Mouse (Mus musculus) heart, embryonic 13.5 days (tissue): ENCODE measurements around the gene Pla2g4d. TPM values are rescaled to one million over a fixed set of nuclear protein-coding genes. Genes with fewer than 3 reads are reported as not detected.

ENCODE experiments used
- ATAC-seq: fragments of 200-750 bp; cut with Nextera tagmentation; 2 replicates; pipeline ENCODE4 v1.8.0; 2017; ENCODE audit warnings: moderate TSS enrichment; ENCODE audit not compliant: insufficient number of reproducible peaks, low FRiP score, low TSS enrichment; ENCODE audit errors: extremely low read depth
- H3K27ac ChIP-seq: fragments of 300-500 bp; sonication (generic); replicated peaks from 2 replicates; pipeline ENCODE4 v1.5.1; 2015; ENCODE audit warnings: moderate library complexity, mild to moderate bottlenecking, inconsistent platforms
- H3K27me3 ChIP-seq: fragments of 300-500 bp; sonication (generic); replicated peaks from 2 replicates; pipeline ENCODE4 v1.6.1; 2015; ENCODE audit warnings: mild to moderate bottlenecking, inconsistent platforms
- H3K36me3 ChIP-seq: fragments of 300-500 bp; sonication (generic); 2 replicates; pipeline ENCODE4 v1.6.1; 2015; ENCODE audit warnings: mild to moderate bottlenecking, inconsistent platforms
- H3K4me1 ChIP-seq: fragments of 300-500 bp; sonication (generic); 2 replicates; pipeline ENCODE4 v1.6.1; 2015; ENCODE audit warnings: inconsistent platforms
- H3K4me2 ChIP-seq: fragments of 300-500 bp; sonication (generic); 2 replicates; pipeline ENCODE4 v1.6.1; 2015; ENCODE audit warnings: inconsistent platforms, mild to moderate bottlenecking, moderate library complexity
- H3K4me3 ChIP-seq: fragments of 300-500 bp; sonication (generic); 2 replicates; pipeline ENCODE4 v1.5.1; 2015; ENCODE audit warnings: moderate library complexity, mild to moderate bottlenecking, inconsistent platforms
- H3K9ac ChIP-seq: fragments of 300-500 bp; sonication (generic); 2 replicates; pipeline ENCODE4 v1.6.1; 2015; ENCODE audit warnings: inconsistent platforms, mild to moderate bottlenecking, moderate library complexity
- H3K9me3 ChIP-seq: fragments of 300-500 bp; sonication (generic); 2 replicates; pipeline ENCODE4 v1.6.1; 2016; ENCODE audit warnings: inconsistent platforms
- WGBS: fragments of 180-500 bp; shearing (Covaris S2); methylation state at CpG from one replicate; pipeline ENCODE4 v1.1.7; 2015; ENCODE audit warnings: mixed read lengths; 5-methylcytosine and 5-hydroxymethylcytosine counted together
- polyA plus RNA-seq: library from polyadenylated mRNA; unstranded; fragments of >200 nt; fragmentation: Nextera tagmentation; extraction: Ambion mirVana; gene quantifications from 2 replicates; pipeline ENCODE4 v1.2.1, GENCODE M21; 2015

Gene Pla2g4d
- polyA plus RNA-seq, 1 experiment from 2014 or later, result not detected

- Histone ChIP-seq H3K4me1 (no peaks in the 10 kb centered on the region), H3K4me3 (no peak overlapping the region), H3K27ac (no peak overlapping the region), H3K36me3 (no peaks in the 10 kb centered on the region), H3K9me3 (no peaks in the 10 kb centered on the region), H3K27me3 (no peaks in the 10 kb centered on the region), H3K4me2 (no peak overlapping the region), H3K9ac (no peak overlapping the region)
- WGBS, result 84% methylated on average over 3 of the region's 3 CpGs
- ATAC-seq, result no peak
Observed at GRCm38 (mm10) chr2:120288401-120288800, 596 bp downstream of the Pla2g4d start.

DNA sequence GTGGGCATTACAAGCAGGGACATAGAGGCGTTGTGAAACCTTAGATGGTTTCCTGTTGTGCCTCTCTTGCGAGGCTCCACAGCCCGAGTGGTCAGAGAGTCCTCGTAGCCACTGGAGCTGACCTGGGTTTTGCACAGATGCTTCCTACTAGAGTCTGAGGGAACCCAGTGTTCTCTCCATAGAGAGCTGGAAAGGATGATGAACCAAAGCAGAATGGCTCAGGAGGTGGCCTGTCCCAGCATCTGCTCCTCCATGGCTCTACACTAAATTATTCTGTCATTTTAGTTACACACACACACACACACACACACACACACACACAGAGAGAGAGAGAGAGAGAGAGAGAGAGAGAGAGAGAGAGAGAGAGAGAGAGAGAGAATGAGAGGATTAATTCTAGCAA is 3.4 kb downstream of the Pla2g4d start:
- Histone ChIP-seq H3K27me3 (0 out of 2 replicates have a peak, but pooled peaks cover 3% of the 10 kb centered on the region), H3K9me3 (no peaks in the 10 kb centered on the region), H3K36me3 (no peaks in the 10 kb centered on the region), H3K9ac (no peak overlapping the region), H3K4me3 (no peak overlapping the region), H3K27ac (no peak overlapping the region), H3K4me2 (no peak overlapping the region), H3K4me1 (no peaks in the 10 kb centered on the region)
- 65% methylated on average over 4 of the region's 4 CpGs for WGBS
- no peak for ATAC-seq

- Histone ChIP-seq H3K4me2 (no peak overlapping the region), H3K9ac (no peak overlapping the region), H3K27ac (no peak overlapping the region), H3K27me3 (0 out of 2 replicates have a peak, but pooled peaks cover 3% of the 10 kb centered on the region), H3K36me3 (no peaks in the 10 kb centered on the region), H3K9me3 (no peaks in the 10 kb centered on the region), H3K4me3 (no peak overlapping the region), H3K4me1 (no peaks in the 10 kb centered on the region)
- ATAC-seq, result no peak
Observed at GRCm38 (mm10) chr2:120284705-120285104, 4.3 kb downstream of the Pla2g4d start.

- no peak for ATAC-seq
- no peaks in the 10 kb centered on the region for H3K4me1 ChIP-seq
Observed at GRCm38 (mm10) chr2:120284094-120284493, 4.9 kb downstream of the Pla2g4d start.

GRCm38 (mm10) chr2:120283550-120283949 is 5.4 kb downstream of the Pla2g4d start:
- Histone ChIP-seq H3K9ac (0 out of 2 replicates have a peak overlapping the region, but pooled peaks have one; percentile 5), H3K4me3 (no peak overlapping the region), H3K4me1 (no peaks in the 10 kb centered on the region), H3K27me3 (0 out of 2 replicates have a peak, but pooled peaks cover 3% of the 10 kb centered on the region), H3K36me3 (no peaks in the 10 kb centered on the region), H3K27ac (no peak overlapping the region), H3K9me3 (no peaks in the 10 kb centered on the region), H3K4me2 (no peak overlapping the region)
- ATAC-seq, result no peak
- WGBS, result 44% methylated on average over 6 of the region's 6 CpGs

More at GRCm38 (mm10) chr2:120284094-120284493, 4.9 kb downstream of the Pla2g4d start:
- Histone ChIP-seq H3K36me3 (no peaks in the 10 kb centered on the region), H3K9me3 (no peaks in the 10 kb centered on the region), H3K9ac (no peak overlapping the region), H3K27ac (no peak overlapping the region), H3K27me3 (0 out of 2 replicates have a peak, but pooled peaks cover 3% of the 10 kb centered on the region), H3K4me3 (no peak overlapping the region), H3K4me2 (no peak overlapping the region)
- 74% methylated on average over 5 of the region's 5 CpGs for WGBS

GRCm38 (mm10) chr2:120281221-120281620 is 7.8 kb downstream of the Pla2g4d start:
- 0 out of 2 replicates have a peak, but pooled peaks cover 3% of the 10 kb centered on the region for H3K27me3 ChIP-seq
- H3K9me3 ChIP-seq, result no peaks in the 10 kb centered on the region
- no peak overlapping the region for H3K4me3 ChIP-seq
- no peaks in the 10 kb centered on the region for H3K36me3 ChIP-seq
- no peak for ATAC-seq
- H3K9ac ChIP-seq, result no peak overlapping the region
- no peak overlapping the region for H3K4me2 ChIP-seq
- no peaks in the 10 kb centered on the region for H3K4me1 ChIP-seq
- H3K27ac ChIP-seq, result no peak overlapping the region
- WGBS, result 45% methylated on average over 3 of the region's 3 CpGs

- no peak overlapping the region for H3K27ac ChIP-seq
- no peak overlapping the region for H3K4me2 ChIP-seq
- no peaks in the 10 kb centered on the region for H3K9me3 ChIP-seq
- 18% methylated on average over 8 of the region's 8 CpGs for WGBS
- H3K4me3 ChIP-seq, result no peak overlapping the region
- H3K9ac ChIP-seq, result no peak overlapping the region
- no peaks in the 10 kb centered on the region for H3K4me1 ChIP-seq
- ATAC-seq, result no peak
- no peaks in the 10 kb centered on the region for H3K36me3 ChIP-seq
- H3K27me3 ChIP-seq, result 0 out of 2 replicates have a peak, but pooled peaks cover 3% of the 10 kb centered on the region
Observed at GRCm38 (mm10) chr2:120279961-120280360, 9.0 kb downstream of the Pla2g4d start.

- WGBS, result 69% methylated on average over 4 of the region's 4 CpGs
- no peak overlapping the region for H3K27ac ChIP-seq
- no peaks in the 10 kb centered on the region for H3K4me1 ChIP-seq
- H3K36me3 ChIP-seq, result no peaks in the 10 kb centered on the region
- H3K9me3 ChIP-seq, result no peaks in the 10 kb centered on the region
- ATAC-seq, result no peak
- H3K27me3 ChIP-seq, result 0 out of 2 replicates have a peak, but pooled peaks cover 3% of the 10 kb centered on the region
- H3K4me3 ChIP-seq, result no peak overlapping the region
- no peak overlapping the region for H3K9ac ChIP-seq
- no peak overlapping the region for H3K4me2 ChIP-seq
Observed at GRCm38 (mm10) chr2:120276951-120277350, 12.0 kb downstream of the Pla2g4d start.

- Histone ChIP-seq H3K4me2 (peak overlapping the region; percentile 59), H3K36me3 (no peaks in the 10 kb centered on the region), H3K9me3 (no peaks in the 10 kb centered on the region), H3K27me3 (peaks cover 26% of the 10 kb centered on the region), H3K4me1 (peaks cover 7% of the 10 kb centered on the region; the same call in 1 of the 2 replicates), H3K4me3 (peak overlapping the region; percentile 29), H3K9ac (peak overlapping the region; percentile 41; the same call in 1 of the 2 replicates), H3K27ac (no peak overlapping the region)
- ATAC-seq, result no peak
- WGBS, result 1% methylated on average over 9 of the region's 9 CpGs
Observed at GRCm38 (mm10) chr2:120268635-120269034, 20.4 kb downstream of the Pla2g4d start.

DNA sequence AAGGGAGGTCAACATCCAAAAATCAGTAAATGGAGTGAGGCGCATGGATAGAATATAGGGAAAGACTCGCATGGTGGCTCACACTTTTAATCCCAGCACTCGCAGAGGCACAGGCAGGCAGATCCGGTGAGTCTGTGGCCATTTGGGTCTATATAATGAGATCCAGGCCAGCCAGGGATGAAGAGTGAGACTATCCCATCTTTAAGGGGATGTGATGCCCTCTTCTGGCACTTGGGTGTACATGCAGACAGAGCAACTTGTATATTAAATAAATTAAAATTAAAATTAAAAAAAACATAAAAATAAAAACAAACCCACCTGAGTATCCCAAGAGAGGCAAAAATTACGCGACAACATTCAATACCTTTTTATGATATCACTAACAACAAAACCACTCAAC is 23.5 kb downstream of the Pla2g4d start:
- Histone ChIP-seq H3K36me3 (no peaks in the 10 kb centered on the region), H3K27me3 (peaks cover 29% of the 10 kb centered on the region), H3K9me3 (no peaks in the 10 kb centered on the region), H3K4me1 (peaks cover 7% of the 10 kb centered on the region; the same call in 1 of the 2 replicates), H3K27ac (no peak overlapping the region), H3K4me3 (no peak overlapping the region), H3K4me2 (no peak overlapping the region), H3K9ac (no peak overlapping the region)
- no peak for ATAC-seq
- 59% methylated on average over 6 of the region's 6 CpGs for WGBS

DNA sequence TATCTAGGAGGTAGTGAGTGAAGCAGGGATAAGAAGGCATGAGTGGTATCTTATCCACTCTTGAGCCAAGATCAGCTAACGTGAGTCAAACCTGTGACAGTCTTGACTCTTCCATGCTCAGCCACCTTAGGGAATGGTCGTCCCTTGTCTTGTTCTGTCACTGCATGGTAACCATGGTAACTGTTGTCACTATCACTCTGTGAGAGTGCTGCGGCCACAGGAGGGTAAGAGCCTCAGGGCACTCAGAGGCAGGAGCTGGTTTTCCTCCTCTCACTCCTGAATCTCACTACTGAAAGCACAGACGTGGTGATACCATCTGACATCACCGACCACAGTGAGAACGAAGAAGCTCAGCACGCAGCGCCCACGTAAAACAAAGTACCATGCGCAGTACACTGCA is 24.1 kb downstream of the Pla2g4d start:
- no peak overlapping the region for H3K4me3 ChIP-seq
- no peak for ATAC-seq
- peaks cover 7% of the 10 kb centered on the region; the same call in 1 of the 2 replicates for H3K4me1 ChIP-seq
- no peak overlapping the region for H3K4me2 ChIP-seq
- H3K36me3 ChIP-seq, result no peaks in the 10 kb centered on the region
- H3K27me3 ChIP-seq, result peaks cover 29% of the 10 kb centered on the region
- H3K27ac ChIP-seq, result no peak overlapping the region
- H3K9ac ChIP-seq, result no peak overlapping the region
- H3K9me3 ChIP-seq, result no peaks in the 10 kb centered on the region
- 45% methylated on average over 10 of the region's 10 CpGs for WGBS

DNA sequence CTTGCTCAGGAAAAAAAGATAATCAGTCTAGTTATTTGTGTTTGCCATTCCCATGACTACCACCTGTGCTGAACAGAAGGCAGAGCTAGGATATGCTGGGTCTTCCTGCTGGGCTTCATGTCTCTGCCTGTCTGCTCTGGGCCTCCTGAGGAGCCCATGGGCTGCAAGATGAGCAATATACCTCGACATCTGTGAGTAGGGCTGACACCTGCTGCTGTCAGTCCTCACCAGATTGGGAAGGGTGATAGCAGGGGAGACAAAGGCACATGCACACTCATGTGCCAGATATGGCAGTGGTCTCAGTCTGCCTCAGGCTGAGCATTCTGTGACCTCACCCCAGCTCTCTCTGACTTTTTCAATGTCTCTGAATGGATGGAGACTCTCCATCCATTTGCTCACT is 26.1 kb downstream of the Pla2g4d start:
- no peaks in the 10 kb centered on the region for H3K36me3 ChIP-seq
- H3K27ac ChIP-seq, result no peak overlapping the region

More for the DNA sequence above, 26.1 kb downstream of the Pla2g4d start:
- Histone ChIP-seq H3K4me3 (no peak overlapping the region), H3K4me2 (no peak overlapping the region), H3K9me3 (no peaks in the 10 kb centered on the region), H3K9ac (no peak overlapping the region), H3K27me3 (peaks cover 14% of the 10 kb centered on the region; the same call in 1 of the 2 replicates), H3K4me1 (no peaks in the 10 kb centered on the region)
- WGBS, result 18% methylated on average over 1 of the region's 1 CpGs
- no peak for ATAC-seq
